Mouse (Mus musculus) stomach, postnatal 0 days (tissue): ENCODE data around the gene Gmpr.

ENCODE experiments used
- CTCF ChIP-seq: IDR thresholded peaks from 2 replicates; pipeline ENCODE4 v1.5.1; 2016; ENCODE audit warnings: antibody characterized with exemption, low read depth, mild to moderate bottlenecking, moderate library complexity
- EP300 ChIP-seq: optimal IDR thresholded peaks from 2 replicates; pipeline ENCODE3; 2016; ENCODE audit warnings: antibody characterized with exemption

DNA sequence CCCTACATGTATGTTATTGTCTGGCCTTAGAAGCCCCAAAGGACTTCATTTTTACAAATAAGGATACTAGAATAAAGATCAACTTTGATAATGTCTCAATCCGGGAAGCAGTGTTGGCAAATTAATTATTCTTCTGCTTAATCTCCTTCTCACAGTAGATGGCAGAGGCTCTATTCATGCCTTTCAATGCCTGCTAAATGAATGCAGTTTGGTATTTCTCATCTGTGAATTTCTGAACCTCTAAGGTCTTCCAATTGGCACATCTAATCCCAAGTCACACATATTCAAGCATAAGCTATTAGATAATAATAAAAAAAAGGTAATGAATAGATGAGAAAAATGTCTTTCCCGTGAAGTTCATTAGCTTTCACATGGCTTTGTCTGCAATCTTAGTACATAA, 92.6 kb downstream of the Gmpr start:
- TF ChIP-seq CTCF: no peak
- no peak for TF ChIP-seq EP300
